Mouse (Mus musculus): ENCODE data around the gene Kpna6. TPM values are rescaled to one million over a fixed set of nuclear protein-coding genes. Genes with fewer than 3 reads are reported as not detected.

Gene Kpna6
- polyA plus RNA-seq, 1 experiment from 2014 or later: 16.3 TPM

DNA sequence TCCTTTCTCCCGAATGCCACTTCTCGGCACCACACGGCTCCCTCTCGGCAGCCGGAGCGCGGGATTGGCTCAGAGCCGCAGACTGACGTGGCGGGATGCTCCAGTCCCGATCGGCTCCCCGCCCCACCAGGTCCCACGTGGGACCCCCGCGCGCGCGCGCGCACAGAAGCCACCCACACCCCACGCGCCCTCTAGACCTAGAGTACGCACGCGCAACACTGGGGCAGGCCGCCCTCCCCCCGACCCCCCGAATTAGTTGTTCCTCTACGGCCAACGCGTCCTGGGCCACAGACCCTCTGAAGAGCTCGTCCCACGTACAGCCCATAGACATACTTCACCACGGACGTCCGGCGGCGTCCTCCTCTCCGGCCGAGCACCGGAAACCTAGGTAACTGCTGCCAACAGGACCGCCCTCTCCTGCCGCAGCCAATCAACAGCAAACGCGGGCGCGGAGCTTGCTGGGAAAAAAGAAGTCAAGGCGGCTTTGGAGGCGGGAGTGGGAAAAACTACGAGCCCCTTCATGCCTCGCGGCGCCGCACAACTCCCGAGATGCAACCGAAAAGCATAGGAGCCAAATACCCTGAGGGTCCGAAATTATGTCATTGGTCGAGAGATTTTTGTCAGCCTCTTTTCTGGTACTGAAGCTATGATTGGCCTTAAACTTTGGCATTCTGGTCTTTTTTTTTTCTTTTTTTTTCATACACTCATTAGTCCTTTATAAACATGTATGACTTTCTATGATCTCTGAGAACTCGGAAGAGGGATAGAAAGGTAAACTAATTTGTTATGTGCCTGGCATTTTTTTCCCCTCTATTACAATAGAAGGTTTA is 31.7 kb downstream of the Kpna6 start, which contains the start of gene Txlna:
TSS of gene Txlna (minus strand) at position 428 of the 830 bp plus-strand sequence.
- H3K9me3 ChIP-seq: no peaks in the 10 kb centered on the region
- WGBS: under 1% methylated on average over 58 of the region's 60 CpGs

GRCm38 (mm10) chr4:129640101-129640637 is 32.4 kb downstream of the Kpna6 start:
- H3K36me3 ChIP-seq: peaks cover 49% of the 10 kb centered on the region
- peak overlapping the region; percentile 91 for H3K4me2 ChIP-seq (replicated peaks)
- ATAC-seq (ENCODE audit: low FRiP score, low read depth): no peak

More for the DNA sequence above, 31.7 kb downstream of the Kpna6 start, which contains the start of gene Txlna:
- Histone ChIP-seq H3K27ac (replicated peaks) (peak within 1 kb of the TSS; percentile 88), H3K4me1 (peaks cover 27% of the 10 kb centered on the region), H3K9ac (replicated peaks) (peak within 1 kb of the TSS; percentile 76), H3K4me3 (peak within 1 kb of the TSS; percentile 62), H3K36me3 (peaks cover 49% of the 10 kb centered on the region), H3K4me2 (replicated peaks) (peak within 1 kb of the TSS; percentile 91), H3K27me3 (no peaks in the 10 kb centered on the region)
- ATAC-seq (ENCODE audit: low FRiP score, low read depth): peak; percentile 97

GRCm38 (mm10) chr4:129639221-129639620 is 33.3 kb downstream of the Kpna6 start:
- Histone ChIP-seq H3K9me3 (no peaks in the 10 kb centered on the region), H3K27ac (replicated peaks) (no peak overlapping the region), H3K4me3 (peak overlapping the region; percentile 62), H3K9ac (replicated peaks) (peak overlapping the region; percentile 76; the same call in 1 of the 2 replicates), H3K36me3 (peaks cover 50% of the 10 kb centered on the region), H3K27me3 (no peaks in the 10 kb centered on the region), H3K4me2 (replicated peaks) (peak overlapping the region; percentile 91), H3K4me1 (peaks cover 27% of the 10 kb centered on the region)
- 89% methylated on average over 15 of the region's 15 CpGs for WGBS
- no peak for ATAC-seq (ENCODE audit: low FRiP score, low read depth)

More at GRCm38 (mm10) chr4:129640101-129640637, 32.4 kb downstream of the Kpna6 start:
- peak overlapping the region; percentile 88 for H3K27ac ChIP-seq (replicated peaks)
- peak overlapping the region; percentile 62 for H3K4me3 ChIP-seq
- peak overlapping the region; percentile 76 for H3K9ac ChIP-seq (replicated peaks)
- H3K4me1 ChIP-seq: peaks cover 27% of the 10 kb centered on the region
- H3K27me3 ChIP-seq: no peaks in the 10 kb centered on the region
- no peaks in the 10 kb centered on the region for H3K9me3 ChIP-seq
- 9% methylated on average over 17 of the region's 17 CpGs for WGBS

DNA sequence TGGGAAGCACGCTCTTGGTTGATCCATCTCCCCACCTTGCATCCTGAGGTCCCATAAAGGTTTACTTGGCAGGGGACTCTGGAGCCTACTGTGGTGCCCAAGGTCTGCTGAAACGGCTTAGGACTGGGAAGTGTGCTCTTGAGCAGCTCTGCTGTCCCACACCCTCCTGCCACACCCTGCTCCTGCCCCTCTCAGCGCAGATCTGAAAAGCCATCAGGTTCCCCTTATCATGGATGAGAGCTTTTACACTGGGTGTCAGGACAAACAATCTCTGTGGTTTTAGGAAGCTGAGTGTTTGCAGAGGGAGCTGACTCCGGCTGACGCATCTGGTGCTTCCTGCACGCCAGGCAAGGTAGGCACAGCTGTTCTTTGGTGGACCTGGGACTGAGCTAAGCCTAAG is 38.7 kb downstream of the Kpna6 start:
- Histone ChIP-seq H3K27me3 (no peaks in the 10 kb centered on the region), H3K9me3 (no peaks in the 10 kb centered on the region), H3K4me2 (replicated peaks) (no peak overlapping the region), H3K4me3 (no peak overlapping the region), H3K27ac (replicated peaks) (no peak overlapping the region), H3K9ac (replicated peaks) (no peak overlapping the region), H3K4me1 (peaks cover 15% of the 10 kb centered on the region), H3K36me3 (peaks cover 97% of the 10 kb centered on the region)
- ATAC-seq (ENCODE audit: low FRiP score, low read depth): no peak
- WGBS: 93% methylated on average over 6 of the region's 6 CpGs

- Histone ChIP-seq H3K4me2 (replicated peaks) (no peak overlapping the region), H3K9ac (replicated peaks) (no peak overlapping the region)
- no peak for ATAC-seq (ENCODE audit: low FRiP score, low read depth)
Measured at GRCm38 (mm10) chr4:129631867-129632266, 40.7 kb downstream of the Kpna6 start.

DNA sequence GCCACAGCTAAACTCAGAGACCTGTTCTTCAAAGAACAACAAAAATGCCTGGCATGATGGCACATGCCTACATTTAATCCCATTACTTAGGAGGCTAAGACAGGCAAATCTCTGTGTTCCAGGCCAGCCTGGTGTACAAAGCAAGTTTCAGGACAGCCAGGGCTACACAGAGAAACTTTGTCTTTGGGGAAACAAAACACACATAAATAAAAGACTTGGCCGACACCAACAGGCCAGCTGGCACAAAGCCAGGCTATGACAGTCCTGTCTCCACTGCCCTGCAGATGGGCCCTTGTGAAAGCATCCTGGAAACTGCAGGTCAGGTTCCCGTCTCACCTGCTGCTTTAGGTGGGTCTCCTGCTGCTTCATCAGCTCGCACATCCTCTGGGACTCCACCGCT is 41.6 kb downstream of the Kpna6 start:
- H3K4me2 ChIP-seq (replicated peaks): no peak overlapping the region
- H3K27me3 ChIP-seq: no peaks in the 10 kb centered on the region
- peaks cover 5% of the 10 kb centered on the region; the same call in 1 of the 2 replicates for H3K4me1 ChIP-seq
- no peaks in the 10 kb centered on the region for H3K9me3 ChIP-seq
- H3K36me3 ChIP-seq: peaks cover 100% of the 10 kb centered on the region
- no peak for ATAC-seq (ENCODE audit: low FRiP score, low read depth)
- H3K27ac ChIP-seq (replicated peaks): no peak overlapping the region
- H3K9ac ChIP-seq (replicated peaks): no peak overlapping the region
- 84% methylated on average over 4 of the region's 4 CpGs for WGBS
- no peak overlapping the region for H3K4me3 ChIP-seq

More at GRCm38 (mm10) chr4:129631867-129632266, 40.7 kb downstream of the Kpna6 start:
- Histone ChIP-seq H3K4me3 (no peak overlapping the region), H3K36me3 (peaks cover 100% of the 10 kb centered on the region), H3K9me3 (no peaks in the 10 kb centered on the region), H3K27ac (replicated peaks) (no peak overlapping the region), H3K27me3 (no peaks in the 10 kb centered on the region), H3K4me1 (peaks cover 5% of the 10 kb centered on the region; the same call in 1 of the 2 replicates)
- WGBS: 92% methylated on average over 12 of the region's 12 CpGs

- Histone ChIP-seq H3K36me3 (peaks cover 52% of the 10 kb centered on the region), H3K4me3 (no peak overlapping the region), H3K9me3 (no peaks in the 10 kb centered on the region), H3K4me1 (peaks cover 32% of the 10 kb centered on the region), H3K4me2 (replicated peaks) (no peak overlapping the region), H3K27me3 (no peaks in the 10 kb centered on the region), H3K9ac (replicated peaks) (no peak overlapping the region), H3K27ac (replicated peaks) (no peak overlapping the region)
- no peak for ATAC-seq (ENCODE audit: low FRiP score, low read depth)
- 82% methylated on average over 6 of the region's 6 CpGs for WGBS
Measured at GRCm38 (mm10) chr4:129626035-129626434, 46.5 kb downstream of the Kpna6 start.

GRCm38 (mm10) chr4:129625496-129625895 is 47.1 kb downstream of the Kpna6 start:
- Histone ChIP-seq H3K4me2 (replicated peaks) (peak overlapping the region; percentile 84; the same call in 1 of the 2 replicates), H3K9ac (replicated peaks) (no peak overlapping the region)
- 34% methylated on average over 4 of the region's 4 CpGs for WGBS

DNA sequence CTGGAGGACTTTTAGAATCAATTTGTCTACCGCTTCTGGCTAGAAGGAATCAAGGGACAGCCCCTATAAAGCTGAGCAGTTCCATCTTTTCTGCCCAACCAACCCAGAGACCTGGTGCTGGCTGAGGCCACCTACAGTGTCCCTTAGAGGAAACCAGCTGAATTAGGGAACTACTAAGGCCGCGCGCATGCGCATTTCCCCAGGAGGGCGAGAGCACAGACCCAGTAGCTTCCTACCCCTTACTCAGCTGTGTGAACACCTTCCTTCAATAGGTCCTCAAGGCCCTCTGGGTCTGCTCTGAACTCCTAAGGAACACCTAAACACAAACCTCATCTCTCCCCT is 47.6 kb downstream of the Kpna6 start:
- Histone ChIP-seq H3K27ac (replicated peaks) (peak overlapping the region; percentile 88), H3K4me1 (peaks cover 30% of the 10 kb centered on the region), H3K4me2 (replicated peaks) (peak overlapping the region; percentile 84), H3K27me3 (no peaks in the 10 kb centered on the region), H3K36me3 (peaks cover 46% of the 10 kb centered on the region), H3K9me3 (no peaks in the 10 kb centered on the region), H3K4me3 (peak overlapping the region; percentile 59), H3K9ac (replicated peaks) (peak overlapping the region; percentile 72; the same call in 1 of the 2 replicates)
- ATAC-seq (ENCODE audit: low FRiP score, low read depth): 0 out of 2 replicates have a peak, but pooled peaks have one; percentile 8
- WGBS: under 1% methylated on average over 6 of the region's 6 CpGs

More at GRCm38 (mm10) chr4:129625496-129625895, 47.1 kb downstream of the Kpna6 start:
- H3K4me1 ChIP-seq: peaks cover 30% of the 10 kb centered on the region
- ATAC-seq (ENCODE audit: low FRiP score, low read depth): no peak
- H3K27me3 ChIP-seq: no peaks in the 10 kb centered on the region
- peaks cover 51% of the 10 kb centered on the region for H3K36me3 ChIP-seq
- no peaks in the 10 kb centered on the region for H3K9me3 ChIP-seq
- peak overlapping the region; percentile 88 for H3K27ac ChIP-seq (replicated peaks)
- no peak overlapping the region for H3K4me3 ChIP-seq

DNA sequence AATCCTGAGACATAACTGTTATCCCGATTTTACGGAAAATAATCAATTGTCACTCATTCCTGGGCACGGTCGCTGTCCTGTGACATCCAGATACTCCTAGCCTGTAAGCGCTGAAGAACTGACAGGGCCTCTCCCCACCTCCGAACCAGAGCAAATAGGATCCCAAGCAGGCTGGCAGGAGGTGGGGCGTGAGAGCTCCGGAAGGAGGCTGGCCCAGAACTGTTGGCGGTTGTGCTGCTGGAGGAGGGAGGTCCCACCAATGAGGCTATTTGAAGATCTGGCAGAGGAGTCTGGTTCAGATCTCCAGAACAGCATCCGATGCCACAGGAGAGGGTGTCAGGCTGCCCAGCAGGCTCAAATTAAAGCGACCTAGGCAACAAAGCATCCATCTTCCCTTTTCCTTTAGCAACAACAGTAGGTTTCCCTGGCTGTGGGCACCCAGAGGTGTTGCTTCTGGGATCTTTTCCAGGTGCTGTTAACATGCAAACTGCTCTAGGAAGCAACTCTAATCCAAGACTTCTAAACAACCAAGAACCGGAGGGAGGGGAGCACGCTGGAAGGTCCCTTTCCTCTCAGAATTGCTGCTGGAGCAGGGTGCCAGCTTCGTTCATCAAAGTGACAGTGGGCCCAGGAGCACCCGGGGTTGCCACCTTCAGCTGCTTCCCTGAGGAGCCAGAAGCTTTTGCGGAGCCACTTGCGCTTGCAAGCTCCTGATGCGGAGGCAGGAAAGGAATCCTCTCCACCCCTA is 48.1 kb downstream of the Kpna6 start:
- Histone ChIP-seq H3K9me3 (no peaks in the 10 kb centered on the region), H3K36me3 (peaks cover 40% of the 10 kb centered on the region), H3K27ac (replicated peaks) (peak overlapping the region; percentile 88), H3K4me2 (replicated peaks) (peak overlapping the region; percentile 84), H3K4me1 (peaks cover 30% of the 10 kb centered on the region), H3K9ac (replicated peaks) (peak overlapping the region; percentile 72), H3K27me3 (no peaks in the 10 kb centered on the region), H3K4me3 (peak overlapping the region; percentile 59)
- peak; percentile 87 for ATAC-seq (ENCODE audit: low FRiP score, low read depth)
- under 1% methylated on average over 18 of the region's 18 CpGs for WGBS

DNA sequence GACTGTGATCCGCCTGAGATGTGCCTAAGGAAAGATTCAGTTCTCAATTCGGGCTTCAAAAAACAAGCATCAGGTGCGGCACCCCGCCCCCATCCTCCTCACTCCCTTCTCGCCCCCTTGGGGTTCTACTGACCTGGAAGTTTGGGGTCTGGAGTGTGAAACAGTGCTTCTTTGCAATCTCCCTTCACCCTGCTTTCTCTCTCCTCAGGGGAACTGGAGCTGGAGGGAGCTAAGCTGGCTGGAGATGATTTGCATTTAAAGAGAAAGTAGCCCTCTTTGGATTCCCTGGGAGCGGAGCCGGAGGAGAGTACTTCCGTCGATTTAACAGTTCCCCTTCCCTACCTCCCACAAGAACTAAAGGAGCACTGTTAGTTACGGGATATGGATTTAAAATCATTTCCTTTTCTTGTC is 48.9 kb downstream of the Kpna6 start, which contains the start of gene Ccdc28b:
TSS of gene Ccdc28b (minus strand) at position 267 of the 411 bp plus-strand sequence.
- peak within 1 kb of the TSS; percentile 59 for H3K4me3 ChIP-seq
- peak within 1 kb of the TSS; percentile 72 for H3K9ac ChIP-seq (replicated peaks)
- 0% methylated on average over 10 of the region's 10 CpGs for WGBS
- H3K36me3 ChIP-seq: peaks cover 33% of the 10 kb centered on the region
- peak within 1 kb of the TSS; percentile 84 for H3K4me2 ChIP-seq (replicated peaks)
- peaks cover 33% of the 10 kb centered on the region for H3K4me1 ChIP-seq
- peak; percentile 47 for ATAC-seq (ENCODE audit: low FRiP score, low read depth)
- H3K27ac ChIP-seq (replicated peaks): peak within 1 kb of the TSS; percentile 88
- H3K27me3 ChIP-seq: no peaks in the 10 kb centered on the region
- H3K9me3 ChIP-seq: no peaks in the 10 kb centered on the region
